Mouse (Mus musculus): ENCODE data around the gene Dennd1a. TPM values are rescaled to one million over a fixed set of nuclear protein-coding genes. Genes with fewer than 3 reads are reported as not detected.
A peak's percentile ranks its signal among the peaks of the same experiment; 100 is the strongest.

Dennd1a gene
- polyA plus RNA-seq, 1 experiment: 17.5 TPM

GRCm38 (mm10) chr2:38176870-38177582, 110.2 kb downstream of the Dennd1a start:
- Histone ChIP-seq H3K36me3 (ENCODE audit: control insufficient read depth, insufficient read depth, low read length) (no peaks in the 10 kb centered on the region), H3K27ac (ENCODE audit: insufficient read depth, low read length) (no peak overlapping the region), H3K4me3 (ENCODE audit: extremely low read depth, insufficient read depth, insufficient read length) (no peak overlapping the region), H3K27me3 (ENCODE audit: control insufficient read depth, insufficient read depth, low read length) (no peaks in the 10 kb centered on the region), H3K4me1 (ENCODE audit: control insufficient read depth, insufficient read depth, insufficient read length) (no peaks in the 10 kb centered on the region)
- DNase-seq (ENCODE audit: low read depth in 1 of 2, low spot score in 2 of 2): no peak
- TF ChIP-seq POLR2A (IDR thresholded peaks at IDR 0.05; ENCODE audit: low read depth, low read length): no peak
- no peak for TF ChIP-seq CTCF (IDR thresholded peaks at IDR 0.05; ENCODE audit: extremely low read depth, insufficient read depth, insufficient read length, insufficient replicate concordance)
- WGBS: 86% methylated on average over 4 of the region's 4 CpGs

DNA sequence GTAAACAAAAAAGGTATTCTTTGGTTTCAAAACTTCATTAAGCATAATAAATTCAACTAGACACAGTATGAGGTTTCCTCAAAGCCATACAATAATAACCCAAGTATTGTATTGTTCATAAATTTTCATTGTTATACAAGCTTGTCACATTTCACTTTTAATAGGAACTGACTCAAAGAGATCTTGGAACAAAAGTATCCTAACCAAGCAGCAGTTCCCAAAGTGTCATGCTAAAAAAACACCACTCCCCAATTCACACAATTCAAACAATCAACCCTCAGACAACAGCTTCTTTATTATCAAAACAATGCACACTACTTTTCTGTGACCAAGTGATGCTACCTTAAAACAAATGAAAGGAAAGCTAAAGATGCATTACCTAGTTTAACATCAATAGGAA, 111.9 kb downstream of the Dennd1a start:
- TF ChIP-seq CTCF (IDR thresholded peaks at IDR 0.05; ENCODE audit: extremely low read depth, insufficient read depth, insufficient read length, insufficient replicate concordance) (no peak), POLR2A (IDR thresholded peaks at IDR 0.05; ENCODE audit: low read depth, low read length) (no peak)
- no peak for DNase-seq (ENCODE audit: low read depth in 1 of 2, low spot score in 2 of 2)
- Histone ChIP-seq H3K27ac (ENCODE audit: insufficient read depth, low read length) (no peak overlapping the region), H3K4me3 (ENCODE audit: extremely low read depth, insufficient read depth, insufficient read length) (no peak overlapping the region), H3K36me3 (ENCODE audit: control insufficient read depth, insufficient read depth, low read length) (no peaks in the 10 kb centered on the region), H3K27me3 (ENCODE audit: control insufficient read depth, insufficient read depth, low read length) (no peaks in the 10 kb centered on the region), H3K4me1 (ENCODE audit: control insufficient read depth, insufficient read depth, insufficient read length) (no peaks in the 10 kb centered on the region)

DNA sequence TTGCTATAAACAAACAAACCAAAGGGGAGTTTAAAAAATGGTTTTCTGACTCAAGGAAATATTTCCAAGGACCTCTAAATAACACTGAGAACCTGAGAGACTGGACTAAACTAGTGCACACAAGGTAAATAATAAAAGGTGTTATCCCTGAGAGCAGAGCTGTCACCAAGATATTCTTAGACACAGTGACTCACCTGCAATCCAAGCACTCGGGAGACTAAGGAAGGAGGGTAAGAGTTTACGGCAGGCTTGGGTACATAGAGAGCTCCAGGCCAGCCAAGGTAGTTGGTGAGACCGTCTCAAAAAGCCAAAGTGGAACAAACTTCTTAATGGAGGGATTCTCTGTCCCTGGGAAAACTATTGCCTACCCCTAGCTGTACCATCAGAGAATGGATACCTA, 118.6 kb downstream of the Dennd1a start:
- Histone ChIP-seq H3K4me1 (ENCODE audit: control insufficient read depth, insufficient read depth, insufficient read length) (peaks cover 2% of the 10 kb centered on the region; the same call in 1 of the 2 replicates), H3K27me3 (ENCODE audit: control insufficient read depth, insufficient read depth, low read length) (no peaks in the 10 kb centered on the region), H3K27ac (ENCODE audit: insufficient read depth, low read length) (no peak overlapping the region), H3K4me3 (ENCODE audit: extremely low read depth, insufficient read depth, insufficient read length) (no peak overlapping the region), H3K36me3 (ENCODE audit: control insufficient read depth, insufficient read depth, low read length) (no peaks in the 10 kb centered on the region)
- no peak for DNase-seq (ENCODE audit: low read depth in 1 of 2, low spot score in 2 of 2)
- WGBS: 93% methylated on average over 3 of the region's 3 CpGs
- no peak for TF ChIP-seq POLR2A (IDR thresholded peaks at IDR 0.05; ENCODE audit: low read depth, low read length)
- TF ChIP-seq CTCF (IDR thresholded peaks at IDR 0.05; ENCODE audit: extremely low read depth, insufficient read depth, insufficient read length, insufficient replicate concordance): no peak

DNA sequence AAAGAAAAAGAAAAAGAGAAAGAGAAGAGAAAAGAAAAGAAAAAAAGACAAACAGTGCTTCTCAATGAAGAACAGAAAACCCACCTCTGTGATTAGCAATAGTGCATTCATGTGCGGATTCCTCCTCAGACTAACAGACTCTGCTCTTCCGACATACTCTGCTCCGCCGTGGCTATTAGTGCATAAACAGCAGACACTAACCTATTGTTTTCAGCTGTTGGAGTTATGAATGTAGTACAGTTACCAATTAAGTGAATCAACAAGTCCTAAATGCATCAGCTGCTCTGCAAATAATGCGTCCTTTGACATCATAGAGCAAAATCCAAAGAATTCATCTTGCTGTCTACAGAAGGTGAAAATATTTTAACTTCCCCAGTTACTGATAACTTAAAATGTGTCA, 121.2 kb downstream of the Dennd1a start:
- H3K27ac ChIP-seq (ENCODE audit: insufficient read depth, low read length): no peak overlapping the region
- H3K4me3 ChIP-seq (ENCODE audit: extremely low read depth, insufficient read depth, insufficient read length): no peak overlapping the region
- no peaks in the 10 kb centered on the region for H3K27me3 ChIP-seq (ENCODE audit: control insufficient read depth, insufficient read depth, low read length)
- DNase-seq (ENCODE audit: low read depth in 1 of 2, low spot score in 2 of 2): no peak
- TF ChIP-seq CTCF (IDR thresholded peaks at IDR 0.05; ENCODE audit: extremely low read depth, insufficient read depth, insufficient read length, insufficient replicate concordance): no peak
- TF ChIP-seq POLR2A (IDR thresholded peaks at IDR 0.05; ENCODE audit: low read depth, low read length): no peak
- WGBS: 76% methylated on average over 5 of the region's 5 CpGs
- peaks cover 2% of the 10 kb centered on the region; the same call in 1 of the 2 replicates for H3K4me1 ChIP-seq (ENCODE audit: control insufficient read depth, insufficient read depth, insufficient read length)
- no peaks in the 10 kb centered on the region for H3K36me3 ChIP-seq (ENCODE audit: control insufficient read depth, insufficient read depth, low read length)

DNA sequence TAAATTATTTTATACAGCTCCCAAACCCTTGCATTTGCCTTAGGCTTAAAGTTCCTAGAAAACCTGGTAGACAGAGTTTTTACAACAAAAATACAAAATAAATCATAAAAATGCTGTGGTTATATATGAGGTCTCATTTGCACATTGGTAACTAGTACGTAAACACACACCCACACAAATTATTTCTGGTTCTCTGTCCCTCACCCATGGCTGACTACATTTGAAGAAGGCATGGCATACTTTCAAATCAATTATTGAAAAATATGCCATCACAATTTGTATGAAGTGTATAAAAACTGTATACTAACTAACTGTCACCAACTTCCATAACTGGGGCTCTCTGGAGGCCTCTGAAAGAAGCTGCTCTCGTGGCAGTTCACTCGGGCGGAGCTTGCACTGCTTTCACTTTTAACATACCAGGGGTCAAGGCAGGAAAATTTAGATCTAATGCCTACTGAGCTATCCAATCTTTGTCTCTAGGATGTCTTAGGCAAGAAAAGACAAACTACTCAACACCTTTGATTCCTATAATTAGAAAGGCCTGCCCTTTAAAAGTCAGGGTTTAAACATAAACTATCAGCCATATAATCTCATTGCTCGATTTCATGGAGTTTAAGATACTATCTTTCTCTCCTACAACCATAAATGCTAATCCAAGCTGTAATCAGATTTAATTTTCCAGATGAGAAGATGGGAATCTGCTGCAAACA, 122.7 kb downstream of the Dennd1a start:
- peak; percentile 18 to 21 for DNase-seq (ENCODE audit: low read depth in 1 of 2, low spot score in 2 of 2)
- Histone ChIP-seq H3K36me3 (ENCODE audit: control insufficient read depth, insufficient read depth, low read length) (no peaks in the 10 kb centered on the region), H3K4me1 (ENCODE audit: control insufficient read depth, insufficient read depth, insufficient read length) (peaks cover 2% of the 10 kb centered on the region; the same call in 1 of the 2 replicates), H3K27me3 (ENCODE audit: control insufficient read depth, insufficient read depth, low read length) (no peaks in the 10 kb centered on the region), H3K4me3 (ENCODE audit: extremely low read depth, insufficient read depth, insufficient read length) (no peak overlapping the region; the same call in 1 of the 2 replicates), H3K27ac (ENCODE audit: insufficient read depth, low read length) (no peak overlapping the region)
- TF ChIP-seq POLR2A (IDR thresholded peaks at IDR 0.05; ENCODE audit: low read depth, low read length) (no peak), CTCF (IDR thresholded peaks at IDR 0.05; ENCODE audit: extremely low read depth, insufficient read depth, insufficient read length, insufficient replicate concordance) (no peak)
- WGBS: 22% methylated on average over 5 of the region's 5 CpGs

DNA sequence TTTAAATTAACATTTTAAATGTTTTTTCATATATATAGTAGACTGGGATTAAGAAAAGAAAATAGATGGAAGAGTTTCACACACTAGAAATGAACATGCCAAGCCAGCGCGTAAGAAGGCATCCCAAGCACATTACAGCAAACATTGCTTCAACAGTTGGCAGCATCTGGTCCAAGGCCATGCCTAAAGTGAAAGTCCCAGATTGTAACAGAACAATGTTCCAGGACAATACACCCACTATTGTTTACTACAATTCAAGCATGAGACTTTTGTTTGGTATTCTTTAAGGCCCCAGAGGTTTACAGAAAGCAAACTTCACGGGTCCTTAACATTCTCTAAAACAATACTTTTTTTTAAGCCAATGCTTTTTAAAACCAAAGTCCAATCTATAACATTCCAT, 124.7 kb downstream of the Dennd1a start:
- H3K4me1 ChIP-seq (ENCODE audit: control insufficient read depth, insufficient read depth, insufficient read length): peaks cover 2% of the 10 kb centered on the region; the same call in 1 of the 2 replicates
- H3K36me3 ChIP-seq (ENCODE audit: control insufficient read depth, insufficient read depth, low read length): no peaks in the 10 kb centered on the region
- DNase-seq (ENCODE audit: low read depth in 1 of 2, low spot score in 2 of 2): no peak
- no peak for TF ChIP-seq POLR2A (IDR thresholded peaks at IDR 0.05; ENCODE audit: low read depth, low read length)
- no peak for TF ChIP-seq CTCF (IDR thresholded peaks at IDR 0.05; ENCODE audit: extremely low read depth, insufficient read depth, insufficient read length, insufficient replicate concordance)
- WGBS: 95% methylated on average over 3 of the region's 3 CpGs
- no peak overlapping the region for H3K27ac ChIP-seq (ENCODE audit: insufficient read depth, low read length)
- no peaks in the 10 kb centered on the region for H3K27me3 ChIP-seq (ENCODE audit: control insufficient read depth, insufficient read depth, low read length)
- no peak overlapping the region for H3K4me3 ChIP-seq (ENCODE audit: extremely low read depth, insufficient read depth, insufficient read length)

DNA sequence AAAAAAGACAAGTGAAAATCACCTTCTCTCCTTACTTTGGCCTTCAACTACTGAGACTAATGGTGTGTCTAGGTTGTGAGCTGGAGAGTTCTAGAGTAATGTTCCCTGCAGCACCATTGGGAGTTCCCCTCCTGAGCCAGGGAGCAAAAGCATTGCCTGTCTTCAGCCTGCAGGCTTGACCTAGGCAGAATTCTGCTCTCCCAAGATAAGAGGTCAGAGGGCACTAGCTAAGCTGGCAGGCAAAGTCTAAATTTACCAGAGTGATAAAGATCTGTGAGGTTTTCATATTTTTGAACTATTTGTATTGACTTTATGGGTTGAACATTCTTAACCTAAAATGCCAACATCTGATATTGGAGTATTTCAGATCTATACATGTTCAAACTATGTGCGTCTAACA, 125.7 kb downstream of the Dennd1a start:
- Histone ChIP-seq H3K27me3 (ENCODE audit: control insufficient read depth, insufficient read depth, low read length) (no peaks in the 10 kb centered on the region), H3K27ac (ENCODE audit: insufficient read depth, low read length) (no peak overlapping the region), H3K36me3 (ENCODE audit: control insufficient read depth, insufficient read depth, low read length) (no peaks in the 10 kb centered on the region), H3K4me3 (ENCODE audit: extremely low read depth, insufficient read depth, insufficient read length) (no peak overlapping the region), H3K4me1 (ENCODE audit: control insufficient read depth, insufficient read depth, insufficient read length) (peaks cover 2% of the 10 kb centered on the region; the same call in 1 of the 2 replicates)
- WGBS: 89% methylated on average over 1 of the region's 1 CpGs
- TF ChIP-seq POLR2A (IDR thresholded peaks at IDR 0.05; ENCODE audit: low read depth, low read length): no peak
- DNase-seq (ENCODE audit: low read depth in 1 of 2, low spot score in 2 of 2): no peak

Measured in spleen, adult 2 months (tissue).